Mouse (Mus musculus) testis, adult 2 months (tissue): Measurements from ENCODE around the gene Cdh18.

Source experiments
- CTCF ChIP-seq: fragments of 200-500 bp; IDR thresholded peaks from 2 replicates; pipeline ENCODE4 v1.5.1; 2012; ENCODE audit warnings: low read depth, mild to moderate bottlenecking, inconsistent platforms, low read length, moderate library complexity; ENCODE audit not compliant: control insufficient read depth, insufficient read depth, insufficient replicate concordance
- POLR2A ChIP-seq: fragments of 200-500 bp; IDR thresholded peaks from 2 replicates; pipeline ENCODE4 v1.6.1; 2012; ENCODE audit warnings: low read depth, mild to moderate bottlenecking, inconsistent platforms, low read length, moderate library complexity; ENCODE audit not compliant: control insufficient read depth

- TF ChIP-seq CTCF (no peak), POLR2A (no peak)
Measured at GRCm38 (mm10) chr15:22969424-22969823, 420.6 kb downstream of the Cdh18 start.
